Mouse (Mus musculus): ENCODE results near the gene Pcsk4. TPM values are rescaled to one million over a fixed set of nuclear protein-coding genes. Genes with fewer than 3 reads are reported as not detected.

Pcsk4 gene
- polyA plus RNA-seq, 1 experiment from 2014 or later: 2.2 TPM

- H3K27me3 ChIP-seq (replicated peaks): peaks cover 23% of the 10 kb centered on the region; the same call in 1 of the 2 replicates
- H3K4me3 ChIP-seq: no peak overlapping the region
- peaks cover 15% of the 10 kb centered on the region for H3K4me1 ChIP-seq
- no peak overlapping the region for H3K4me2 ChIP-seq (replicated peaks)
- no peaks in the 10 kb centered on the region for H3K9me3 ChIP-seq
- no peak overlapping the region for H3K27ac ChIP-seq
- 72% methylated on average over 10 of the region's 10 CpGs for WGBS
- no peak for ATAC-seq (ENCODE audit: low FRiP score, low read depth)
- H3K36me3 ChIP-seq: no peaks in the 10 kb centered on the region
- H3K9ac ChIP-seq: no peak overlapping the region
Observed at GRCm38 (mm10) chr10:80331636-80332524, 2.6 kb upstream of the Pcsk4 start.

GRCm38 (mm10) chr10:80330888-80331287 is 1.6 kb upstream of the Pcsk4 start:
- H3K27me3 ChIP-seq (replicated peaks): peaks cover 23% of the 10 kb centered on the region; the same call in 1 of the 2 replicates
- no peak for ATAC-seq (ENCODE audit: low FRiP score, low read depth)
- H3K9ac ChIP-seq: no peak overlapping the region
- no peaks in the 10 kb centered on the region for H3K36me3 ChIP-seq
- 75% methylated on average over 2 of the region's 2 CpGs for WGBS
- H3K9me3 ChIP-seq: no peaks in the 10 kb centered on the region
- no peak overlapping the region for H3K27ac ChIP-seq
- H3K4me1 ChIP-seq: peaks cover 15% of the 10 kb centered on the region
- peak overlapping the region; percentile 79 for H3K4me2 ChIP-seq (replicated peaks)
- H3K4me3 ChIP-seq: no peak overlapping the region

DNA sequence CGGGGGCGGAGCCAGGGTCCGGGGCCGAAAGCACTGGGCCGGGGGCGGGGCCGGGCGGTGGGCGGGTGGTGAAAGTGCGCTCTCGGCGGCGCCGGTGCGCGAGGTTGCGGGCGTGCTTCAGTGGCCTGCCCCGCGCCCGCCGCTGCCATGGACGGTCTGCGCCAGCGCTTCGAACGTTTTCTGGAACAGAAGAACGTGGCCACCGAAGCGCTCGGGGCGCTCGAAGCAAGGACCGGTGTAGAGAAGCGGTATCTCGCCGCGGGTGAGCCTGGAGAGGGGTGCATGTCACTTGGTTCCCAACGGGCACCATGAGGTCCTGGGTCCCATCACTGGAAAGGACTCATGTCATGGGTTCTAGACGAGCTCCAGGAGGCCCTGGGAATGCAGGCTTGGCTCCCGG is 786 bp upstream of the Pcsk4 start:
- no peaks in the 10 kb centered on the region for H3K36me3 ChIP-seq
- H3K9ac ChIP-seq: peak overlapping the region; percentile 53
- H3K9me3 ChIP-seq: no peaks in the 10 kb centered on the region
- H3K27ac ChIP-seq: no peak overlapping the region
- peak overlapping the region; percentile 38 for H3K4me3 ChIP-seq
- H3K27me3 ChIP-seq (replicated peaks): peaks cover 21% of the 10 kb centered on the region
- no peak for ATAC-seq (ENCODE audit: low FRiP score, low read depth)
- peaks cover 17% of the 10 kb centered on the region for H3K4me1 ChIP-seq
- peak overlapping the region; percentile 79 for H3K4me2 ChIP-seq (replicated peaks)
- WGBS: 1% methylated on average over 41 of the region's 41 CpGs

DNA sequence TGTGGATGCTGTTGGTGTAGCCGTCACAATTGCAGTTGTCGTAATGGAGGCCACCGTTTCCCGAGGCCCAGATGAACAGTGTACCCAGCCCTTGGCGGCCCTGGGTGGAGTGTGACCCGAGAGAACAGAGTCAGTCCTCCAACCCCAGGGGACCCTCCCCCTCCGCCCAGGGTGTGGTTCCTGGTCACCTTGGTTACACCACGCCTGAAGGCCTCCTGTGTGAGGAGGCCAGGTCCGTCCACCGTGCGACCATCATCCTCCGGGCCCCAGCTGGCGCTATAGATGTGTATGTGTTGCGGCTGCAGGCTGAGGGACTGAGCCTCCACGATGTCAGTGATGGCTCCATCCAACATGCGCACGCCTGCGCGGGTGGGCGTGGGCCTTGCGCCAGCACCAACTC is 4.3 kb downstream of the Pcsk4 start:
- 82% methylated on average over 21 of the region's 21 CpGs for WGBS
- no peak for ATAC-seq (ENCODE audit: low FRiP score, low read depth)
- Histone ChIP-seq H3K9me3 (no peaks in the 10 kb centered on the region), H3K4me2 (replicated peaks) (no peak overlapping the region), H3K27me3 (replicated peaks) (peaks cover 13% of the 10 kb centered on the region), H3K4me1 (peaks cover 28% of the 10 kb centered on the region), H3K9ac (no peak overlapping the region), H3K27ac (no peak overlapping the region), H3K4me3 (no peak overlapping the region), H3K36me3 (no peaks in the 10 kb centered on the region)

DNA sequence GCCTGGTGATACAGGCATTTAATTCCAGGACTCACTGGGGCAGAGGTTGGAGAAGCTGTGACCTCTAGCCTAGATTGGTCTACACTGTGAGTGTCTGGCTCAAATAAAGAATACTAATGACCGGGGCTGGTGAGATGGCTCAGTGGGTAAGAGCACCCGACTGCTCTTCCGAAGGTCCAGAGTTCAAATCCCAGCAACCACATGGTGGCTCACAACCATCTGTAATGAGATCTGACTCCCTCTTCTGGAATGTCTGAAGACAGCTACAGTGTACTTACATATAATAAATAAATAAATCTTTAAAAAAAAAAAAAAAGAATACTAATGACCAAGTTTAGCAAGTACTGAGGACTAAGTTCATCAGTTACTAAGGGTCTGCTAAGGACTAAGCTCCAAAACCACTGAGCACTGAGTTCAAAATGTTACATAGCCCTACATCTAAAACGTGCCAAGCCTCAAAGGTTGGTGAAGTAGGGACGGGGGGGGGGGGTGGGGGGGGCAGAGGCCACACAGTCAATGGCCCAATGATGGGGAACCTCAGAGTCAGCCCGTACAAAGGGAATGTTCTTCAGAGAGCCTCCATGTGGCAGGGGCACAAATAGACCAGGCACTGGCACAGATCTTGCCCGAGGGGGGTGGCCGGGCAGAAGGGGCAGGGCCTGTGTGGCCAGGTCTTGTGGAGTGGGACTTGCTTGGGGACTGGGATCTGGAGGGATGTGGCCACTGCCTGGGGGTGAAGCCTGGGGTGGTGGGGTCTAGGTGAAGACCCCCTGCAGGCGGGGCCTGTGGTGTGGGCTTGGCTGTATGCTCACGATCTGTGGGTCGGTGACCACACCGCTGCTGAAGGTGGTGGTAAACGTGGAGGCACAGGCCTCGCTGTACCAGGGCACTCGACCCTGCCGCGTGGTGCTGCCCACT is 4.9 kb downstream of the Pcsk4 start:
- peaks cover 13% of the 10 kb centered on the region for H3K27me3 ChIP-seq (replicated peaks)

GRCm38 (mm10) chr10:80323261-80324119 is 5.8 kb downstream of the Pcsk4 start:
- Histone ChIP-seq H3K4me1 (peaks cover 35% of the 10 kb centered on the region), H3K27me3 (replicated peaks) (peaks cover 13% of the 10 kb centered on the region), H3K4me2 (replicated peaks) (peak overlapping the region; percentile 96), H3K9ac (peak overlapping the region; percentile 62), H3K9me3 (no peaks in the 10 kb centered on the region), H3K4me3 (peak overlapping the region; percentile 42), H3K27ac (no peak overlapping the region), H3K36me3 (peaks cover 6% of the 10 kb centered on the region)
- ATAC-seq (ENCODE audit: low FRiP score, low read depth): peak; percentile 11; the same call in 1 of the 2 replicates
- 2% methylated on average over 46 of the region's 46 CpGs for WGBS

More for the DNA sequence above, 4.9 kb downstream of the Pcsk4 start:
- Histone ChIP-seq H3K4me3 (no peak overlapping the region), H3K4me1 (peaks cover 32% of the 10 kb centered on the region), H3K9me3 (no peaks in the 10 kb centered on the region), H3K27ac (no peak overlapping the region), H3K9ac (no peak overlapping the region), H3K4me2 (replicated peaks) (peak overlapping the region; percentile 96), H3K36me3 (no peaks in the 10 kb centered on the region)
- 82% methylated on average over 17 of the region's 17 CpGs for WGBS
- ATAC-seq (ENCODE audit: low FRiP score, low read depth): no peak

DNA sequence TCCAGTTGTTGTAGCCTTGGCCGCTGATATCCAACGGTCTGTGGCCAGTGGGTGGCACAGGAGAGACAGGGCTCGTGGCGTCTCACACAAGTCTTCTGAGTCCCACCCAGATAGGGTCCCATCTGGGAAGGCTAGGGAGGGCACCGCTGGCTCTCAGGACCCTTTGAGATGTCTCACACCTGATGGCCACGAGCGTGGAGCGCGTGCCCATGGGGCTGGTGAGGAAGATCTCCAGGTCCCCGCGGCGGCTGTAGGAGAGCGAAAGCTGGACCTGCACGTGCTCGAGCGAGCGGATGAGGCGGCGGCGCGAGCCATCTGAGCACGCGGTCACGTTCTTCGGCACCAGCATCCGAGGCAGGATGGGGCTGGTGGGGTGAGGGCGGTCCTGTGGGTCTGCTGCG is 6.5 kb downstream of the Pcsk4 start:
- H3K36me3 ChIP-seq: peaks cover 12% of the 10 kb centered on the region
- WGBS: 4% methylated on average over 28 of the region's 28 CpGs
- peaks cover 35% of the 10 kb centered on the region for H3K4me1 ChIP-seq
- H3K27ac ChIP-seq: no peak overlapping the region
- peak overlapping the region; percentile 96 for H3K4me2 ChIP-seq (replicated peaks)
- H3K9me3 ChIP-seq: no peaks in the 10 kb centered on the region
- H3K4me3 ChIP-seq: peak overlapping the region; percentile 42
- H3K9ac ChIP-seq: peak overlapping the region; percentile 62
- no peak; the same call in 1 of the 2 replicates for ATAC-seq (ENCODE audit: low FRiP score, low read depth)
- peaks cover 13% of the 10 kb centered on the region for H3K27me3 ChIP-seq (replicated peaks)

DNA sequence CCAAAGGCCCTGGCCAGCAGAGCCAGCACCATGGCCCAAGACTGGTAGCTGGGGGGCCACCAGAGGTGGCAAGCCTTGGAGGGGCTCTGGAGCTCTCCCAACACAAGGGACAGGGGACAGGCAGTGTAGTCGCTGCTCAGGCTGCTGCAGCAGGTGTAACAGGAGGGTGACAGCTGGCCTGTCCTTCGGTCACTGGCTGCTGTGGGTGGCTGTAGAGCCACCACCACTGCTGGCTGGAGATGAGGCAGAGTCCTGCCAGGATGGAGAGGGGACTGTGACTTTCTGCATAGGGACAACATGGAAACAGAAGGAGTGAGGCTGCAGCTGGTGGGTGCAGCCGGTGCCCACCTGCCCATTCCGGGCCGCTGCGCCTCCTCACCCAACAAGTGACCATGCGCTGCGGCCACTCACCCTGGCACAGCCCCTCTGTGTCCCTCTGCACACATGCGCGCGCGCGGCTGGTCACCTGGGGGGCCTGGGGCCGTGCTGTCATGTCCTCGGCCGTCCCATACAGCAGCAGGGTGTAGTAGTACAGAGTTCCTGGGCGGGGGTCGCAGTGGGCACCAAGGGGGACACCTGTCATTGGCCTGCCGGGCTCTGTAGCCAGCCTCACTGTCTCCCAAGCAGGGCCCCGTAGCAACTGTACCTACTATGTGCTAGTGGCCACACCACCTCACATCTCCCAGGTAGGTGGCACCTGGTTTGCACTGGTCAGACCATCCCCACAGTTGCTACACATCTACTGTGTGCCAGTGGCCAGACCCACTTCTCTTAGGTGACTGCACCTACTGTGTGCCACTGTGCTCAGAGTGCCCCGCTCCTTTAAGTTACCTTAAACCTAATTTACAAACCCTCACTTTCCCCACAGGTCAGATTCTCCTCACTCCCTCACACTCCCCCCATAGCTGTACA is 7.4 kb downstream of the Pcsk4 start:
- peaks cover 13% of the 10 kb centered on the region for H3K27me3 ChIP-seq (replicated peaks)
- H3K4me3 ChIP-seq: no peak overlapping the region
- peaks cover 39% of the 10 kb centered on the region for H3K4me1 ChIP-seq
- H3K9me3 ChIP-seq: no peaks in the 10 kb centered on the region
- H3K4me2 ChIP-seq (replicated peaks): peak overlapping the region; percentile 96; the same call in 1 of the 2 replicates
- no peak overlapping the region for H3K9ac ChIP-seq
- H3K36me3 ChIP-seq: peaks cover 21% of the 10 kb centered on the region
- no peak for ATAC-seq (ENCODE audit: low FRiP score, low read depth)
- 90% methylated on average over 21 of the region's 21 CpGs for WGBS
- no peak overlapping the region for H3K27ac ChIP-seq

- no peak overlapping the region for H3K4me3 ChIP-seq
- H3K4me2 ChIP-seq (replicated peaks): no peak overlapping the region
- H3K4me1 ChIP-seq: peaks cover 45% of the 10 kb centered on the region
- H3K27ac ChIP-seq: no peak overlapping the region
- WGBS: 77% methylated on average over 6 of the region's 6 CpGs
- peaks cover 20% of the 10 kb centered on the region for H3K27me3 ChIP-seq (replicated peaks)
- peaks cover 29% of the 10 kb centered on the region for H3K36me3 ChIP-seq
- H3K9ac ChIP-seq: no peak overlapping the region
- no peaks in the 10 kb centered on the region for H3K9me3 ChIP-seq
- no peak for ATAC-seq (ENCODE audit: low FRiP score, low read depth)
Observed at GRCm38 (mm10) chr10:80321014-80321669, 8.2 kb downstream of the Pcsk4 start.

- H3K27ac ChIP-seq: no peak within 1 kb of the TSS
- under 1% methylated on average over 34 of the region's 34 CpGs for WGBS
- peaks cover 37% of the 10 kb centered on the region for H3K36me3 ChIP-seq
- H3K9ac ChIP-seq: peak within 1 kb of the TSS; percentile 66
- peak; percentile 40; the same call in 1 of the 2 replicates for ATAC-seq (ENCODE audit: low FRiP score, low read depth)
- peaks cover 52% of the 10 kb centered on the region for H3K4me1 ChIP-seq
- peak within 1 kb of the TSS; percentile 94 for H3K4me2 ChIP-seq (replicated peaks)
- peak within 1 kb of the TSS; percentile 73 for H3K4me3 ChIP-seq
- peaks cover 25% of the 10 kb centered on the region for H3K27me3 ChIP-seq (replicated peaks)
- H3K9me3 ChIP-seq: no peaks in the 10 kb centered on the region
Observed at GRCm38 (mm10) chr10:80320340-80320760, 8.9 kb downstream of the Pcsk4 start, which contains the start of gene 2310011J03Rik. 2310011J03Rik (minus strand) TSS chr10:80320537.

All from neural tube, embryonic 12.5 days (tissue).